Mouse (Mus musculus): Measurements from ENCODE around the gene Vac14. TPM values are rescaled to one million over a fixed set of nuclear protein-coding genes. Genes with fewer than 3 reads are reported as not detected.
A peak's percentile ranks its signal among the peaks of the same experiment; 100 is the strongest.

Gene Vac14
- 23.3 and 25.2 TPM in 2 replicates for polyA plus RNA-seq (2014; fragmentation: Nextera tagmentation; extraction: Ambion mirVana)

DNA sequence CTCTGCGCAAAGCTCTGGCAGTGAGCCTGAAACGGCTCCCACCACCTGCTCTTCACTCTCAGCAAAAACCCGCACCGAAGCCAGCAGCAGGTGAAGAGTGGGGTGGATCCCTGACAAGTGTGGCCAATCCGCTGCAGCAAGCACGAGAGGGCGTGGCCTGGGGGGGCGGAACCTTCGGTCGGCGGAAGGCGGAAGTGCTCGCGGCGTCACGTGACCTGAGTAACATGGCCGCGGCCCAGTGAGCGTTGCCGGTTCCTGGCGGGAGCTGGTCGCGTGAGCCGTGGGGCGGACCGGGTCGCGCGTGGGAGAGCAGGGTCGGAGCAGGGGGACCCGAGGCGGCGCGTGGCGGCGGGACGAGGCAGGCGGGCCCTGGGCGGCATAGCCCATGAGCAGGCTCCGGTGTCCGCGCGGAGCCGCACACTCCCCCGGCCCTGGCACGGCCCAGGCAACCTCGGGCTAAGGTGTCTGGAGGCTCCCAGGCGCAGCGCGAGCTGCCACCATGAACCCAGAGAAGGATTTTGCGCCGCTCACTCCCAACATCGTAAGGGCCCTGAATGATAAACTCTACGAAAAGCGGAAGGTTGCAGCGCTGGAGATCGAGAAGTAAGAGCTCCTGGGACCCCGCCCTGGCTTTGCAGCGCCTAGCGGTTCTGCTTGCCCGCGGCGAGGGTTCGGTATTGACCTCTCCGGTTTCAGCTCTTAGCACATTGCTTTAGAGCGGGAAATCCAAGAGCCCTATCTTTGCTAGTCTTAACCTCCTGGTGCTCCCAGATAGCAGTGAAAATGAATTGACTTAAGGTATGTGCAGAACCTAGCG, at the start of gene Vac14:
Gene Vac14 (plus strand): TSS at position 195 of the 817 bp plus-strand sequence.
- H3K27me3 ChIP-seq (ENCODE audit: insufficient read depth, low read length) = no peaks in the 10 kb centered on the region
- peak within 1 kb of the TSS; percentile 93 for H3K4me2 ChIP-seq
- TF ChIP-seq CTCF (IDR thresholded peaks at IDR 0.05; ENCODE audit: low read depth) = no peak
- H3K9me3 ChIP-seq (ENCODE audit: low read depth, low read length) = no peaks in the 10 kb centered on the region
- H3K4me1 ChIP-seq (ENCODE audit: insufficient read depth) = peaks cover 11% of the 10 kb centered on the region; the same call in 1 of the 2 replicates
- H3K36me3 ChIP-seq (ENCODE audit: insufficient read depth) = no peaks in the 10 kb centered on the region
- no peak within 1 kb of the TSS for H3K27ac ChIP-seq (ENCODE audit: low read depth)
- ATAC-seq (ENCODE audit: insufficient read depth) (peak; percentile 95), DNase-seq (peak; percentile 99)
- under 1% methylated on average over 67 of the region's 67 CpGs for WGBS
- H3K4me3 ChIP-seq (ENCODE audit: low read depth, low read length) = peak within 1 kb of the TSS; percentile 94
- H3K9ac ChIP-seq = peak within 1 kb of the TSS; percentile 70

DNA sequence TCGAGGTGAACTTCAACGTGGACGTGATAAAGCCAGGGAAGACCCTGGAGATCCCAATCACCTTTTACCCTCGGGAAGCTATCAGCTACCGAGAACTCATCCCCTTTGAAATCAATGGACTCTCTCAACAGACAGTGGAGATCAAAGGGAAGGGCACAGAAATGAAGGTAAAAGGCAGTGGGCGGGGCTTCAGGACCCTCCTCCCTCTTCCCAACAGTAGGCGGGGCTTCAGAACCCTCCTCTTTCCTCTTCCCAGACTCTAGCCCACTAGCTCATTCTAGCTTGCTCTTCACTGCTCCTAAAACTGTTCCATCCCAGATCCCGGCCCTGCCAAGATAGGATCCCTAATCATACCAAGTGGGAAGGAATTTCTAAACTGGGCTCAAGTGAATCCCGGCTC, 25.7 kb upstream of the Vac14 start:
- WGBS = 74% methylated on average over 9 of the region's 9 CpGs
- no peak for TF ChIP-seq CTCF (IDR thresholded peaks at IDR 0.05; ENCODE audit: low read depth)
- DNase-seq (no peak), ATAC-seq (ENCODE audit: insufficient read depth) (no peak)
- Histone ChIP-seq H3K9ac (no peak overlapping the region), H3K4me3 (ENCODE audit: low read depth, low read length) (no peak overlapping the region), H3K9me3 (ENCODE audit: low read depth, low read length) (no peaks in the 10 kb centered on the region), H3K27ac (ENCODE audit: low read depth) (no peak overlapping the region), H3K36me3 (ENCODE audit: insufficient read depth) (no peaks in the 10 kb centered on the region), H3K27me3 (ENCODE audit: insufficient read depth, low read length) (no peaks in the 10 kb centered on the region), H3K4me1 (ENCODE audit: insufficient read depth) (no peaks in the 10 kb centered on the region), H3K4me2 (no peak overlapping the region)

DNA sequence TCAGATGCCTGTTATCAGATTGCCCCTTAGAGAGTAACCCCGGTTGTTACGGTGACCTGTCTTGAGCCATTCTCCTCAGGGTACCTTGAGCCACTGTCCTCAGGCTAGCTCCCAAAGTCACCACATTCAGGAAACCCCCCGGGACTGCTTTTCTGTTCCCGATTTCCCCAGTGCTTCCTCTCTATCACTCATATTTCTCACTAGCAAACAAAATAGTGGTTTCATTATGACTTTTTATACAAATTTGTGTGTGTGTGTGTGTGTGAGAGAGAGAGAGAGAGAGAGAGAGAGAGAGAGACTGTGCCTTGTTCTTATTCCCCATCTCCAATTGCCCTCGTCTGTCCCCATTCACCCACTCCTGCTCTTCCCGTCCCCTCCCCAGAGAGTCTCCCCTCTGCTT, 24.2 kb upstream of the Vac14 start:
- H3K27ac ChIP-seq (ENCODE audit: low read depth) = no peak overlapping the region
- H3K9ac ChIP-seq = no peak overlapping the region
- H3K9me3 ChIP-seq (ENCODE audit: low read depth, low read length) = no peaks in the 10 kb centered on the region
- no peak for TF ChIP-seq CTCF (IDR thresholded peaks at IDR 0.05; ENCODE audit: low read depth)
- ATAC-seq (ENCODE audit: insufficient read depth) (no peak), DNase-seq (no peak)
- no peak overlapping the region for H3K4me3 ChIP-seq (ENCODE audit: low read depth, low read length)
- no peak overlapping the region for H3K4me2 ChIP-seq
- H3K4me1 ChIP-seq (ENCODE audit: insufficient read depth) = no peaks in the 10 kb centered on the region
- no peaks in the 10 kb centered on the region for H3K27me3 ChIP-seq (ENCODE audit: insufficient read depth, low read length)
- no peaks in the 10 kb centered on the region for H3K36me3 ChIP-seq (ENCODE audit: insufficient read depth)
- 70% methylated on average over 6 of the region's 6 CpGs for WGBS

DNA sequence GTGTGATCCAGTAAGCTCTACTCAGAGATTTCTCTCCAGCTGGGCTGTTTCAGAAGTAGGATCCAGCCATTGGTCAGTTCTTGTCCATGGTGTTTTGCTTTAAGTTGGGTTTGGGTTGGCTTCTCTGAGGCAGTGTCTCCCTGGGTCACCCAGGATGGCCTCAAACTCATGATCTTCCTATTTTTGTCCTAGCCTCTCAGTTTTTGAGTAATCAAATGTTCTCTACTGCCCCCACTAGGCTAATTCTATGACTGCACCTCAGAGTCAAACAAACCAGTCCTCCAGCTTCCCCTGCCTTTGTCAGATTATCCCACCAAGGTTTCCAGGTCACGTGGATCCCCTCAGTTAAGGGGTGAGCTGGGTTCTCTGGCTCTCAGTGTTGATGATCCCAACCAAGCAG, 13.8 kb upstream of the Vac14 start:
- H3K4me3 ChIP-seq (ENCODE audit: low read depth, low read length) = no peak overlapping the region
- H3K9ac ChIP-seq = no peak overlapping the region
- no peaks in the 10 kb centered on the region for H3K36me3 ChIP-seq (ENCODE audit: insufficient read depth)
- peak; percentile 53 for TF ChIP-seq CTCF (IDR thresholded peaks at IDR 0.05; ENCODE audit: low read depth)
- H3K4me2 ChIP-seq = no peak overlapping the region
- WGBS = 0% methylated on average over 1 of the region's 1 CpGs
- no peaks in the 10 kb centered on the region for H3K27me3 ChIP-seq (ENCODE audit: insufficient read depth, low read length)
- DNase-seq = peak; percentile 76
- no peak overlapping the region for H3K27ac ChIP-seq (ENCODE audit: low read depth)
- no peak for ATAC-seq (ENCODE audit: insufficient read depth)
- H3K9me3 ChIP-seq (ENCODE audit: low read depth, low read length) = no peaks in the 10 kb centered on the region
- no peaks in the 10 kb centered on the region for H3K4me1 ChIP-seq (ENCODE audit: insufficient read depth)

DNA sequence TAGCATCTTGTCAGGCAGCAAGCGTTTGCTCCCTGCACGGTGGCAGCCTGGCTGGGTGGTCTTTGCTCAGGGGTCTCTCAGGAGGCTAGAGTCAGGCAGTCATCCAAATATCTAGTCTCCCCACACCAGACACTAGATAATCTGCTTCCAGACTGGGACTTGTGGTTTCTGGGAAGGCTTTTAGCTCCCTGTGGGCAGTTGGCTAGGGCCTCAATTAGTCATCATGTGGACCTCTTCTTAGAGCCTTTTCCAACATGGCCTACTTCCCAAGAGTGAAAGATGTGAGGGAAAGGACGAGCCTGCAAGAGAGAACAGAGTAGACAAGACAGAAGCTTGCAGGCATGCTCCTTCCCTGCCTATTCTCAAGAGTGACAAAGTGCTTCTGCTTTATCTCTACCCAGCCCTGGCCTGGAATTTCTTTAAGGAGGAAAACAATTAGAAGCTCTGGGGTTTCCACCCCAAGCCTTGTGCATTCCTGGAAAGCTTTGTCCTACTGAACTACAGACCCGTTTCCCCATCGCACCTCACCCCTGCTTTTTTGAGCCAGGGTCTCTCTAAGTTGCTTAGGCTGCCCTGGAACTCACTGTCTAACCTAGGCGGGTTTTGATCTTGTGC, 12.9 kb upstream of the Vac14 start:
- 37% methylated on average over 6 of the region's 6 CpGs for WGBS

DNA sequence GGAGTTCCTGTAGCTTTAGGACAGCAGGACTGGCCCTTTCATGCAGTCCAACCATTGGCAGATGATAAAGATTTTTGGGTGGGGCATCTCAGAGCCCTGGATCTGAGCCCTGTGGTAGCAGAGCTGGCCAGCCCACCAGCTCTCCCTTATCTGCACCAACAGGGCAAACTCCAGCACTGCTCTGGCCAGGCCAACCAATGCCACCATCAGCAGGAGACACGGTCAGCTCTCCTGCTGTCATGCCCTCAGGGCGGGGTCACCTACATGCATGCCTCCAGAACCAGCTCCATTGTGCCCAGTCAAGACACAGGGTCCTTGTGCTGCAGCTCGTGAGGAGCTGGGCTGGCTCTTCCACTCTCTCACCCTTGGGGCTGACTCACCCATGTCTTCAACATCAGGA, 2.7 kb upstream of the Vac14 start:
- WGBS = 59% methylated on average over 3 of the region's 3 CpGs
- H3K27ac ChIP-seq (ENCODE audit: low read depth) = no peak overlapping the region
- H3K4me2 ChIP-seq = no peak overlapping the region
- peaks cover 11% of the 10 kb centered on the region; the same call in 1 of the 2 replicates for H3K4me1 ChIP-seq (ENCODE audit: insufficient read depth)
- ATAC-seq (ENCODE audit: insufficient read depth) = no peak
- H3K36me3 ChIP-seq (ENCODE audit: insufficient read depth) = no peaks in the 10 kb centered on the region
- no peaks in the 10 kb centered on the region for H3K27me3 ChIP-seq (ENCODE audit: insufficient read depth, low read length)
- H3K9ac ChIP-seq = no peak overlapping the region
- no peak for TF ChIP-seq CTCF (IDR thresholded peaks at IDR 0.05; ENCODE audit: low read depth)
- DNase-seq = no peak
- H3K4me3 ChIP-seq (ENCODE audit: low read depth, low read length) = no peak overlapping the region
- no peaks in the 10 kb centered on the region for H3K9me3 ChIP-seq (ENCODE audit: low read depth, low read length)

More for the DNA sequence above, 12.9 kb upstream of the Vac14 start:
- Histone ChIP-seq H3K27me3 (ENCODE audit: insufficient read depth, low read length) (no peaks in the 10 kb centered on the region), H3K27ac (ENCODE audit: low read depth) (no peak overlapping the region), H3K9me3 (ENCODE audit: low read depth, low read length) (no peaks in the 10 kb centered on the region), H3K9ac (no peak overlapping the region), H3K4me3 (ENCODE audit: low read depth, low read length) (no peak overlapping the region), H3K36me3 (ENCODE audit: insufficient read depth) (no peaks in the 10 kb centered on the region), H3K4me1 (ENCODE audit: insufficient read depth) (no peaks in the 10 kb centered on the region), H3K4me2 (no peak overlapping the region)
- no peak for TF ChIP-seq CTCF (IDR thresholded peaks at IDR 0.05; ENCODE audit: low read depth)
- ATAC-seq (ENCODE audit: insufficient read depth) (no peak), DNase-seq (no peak)

DNA sequence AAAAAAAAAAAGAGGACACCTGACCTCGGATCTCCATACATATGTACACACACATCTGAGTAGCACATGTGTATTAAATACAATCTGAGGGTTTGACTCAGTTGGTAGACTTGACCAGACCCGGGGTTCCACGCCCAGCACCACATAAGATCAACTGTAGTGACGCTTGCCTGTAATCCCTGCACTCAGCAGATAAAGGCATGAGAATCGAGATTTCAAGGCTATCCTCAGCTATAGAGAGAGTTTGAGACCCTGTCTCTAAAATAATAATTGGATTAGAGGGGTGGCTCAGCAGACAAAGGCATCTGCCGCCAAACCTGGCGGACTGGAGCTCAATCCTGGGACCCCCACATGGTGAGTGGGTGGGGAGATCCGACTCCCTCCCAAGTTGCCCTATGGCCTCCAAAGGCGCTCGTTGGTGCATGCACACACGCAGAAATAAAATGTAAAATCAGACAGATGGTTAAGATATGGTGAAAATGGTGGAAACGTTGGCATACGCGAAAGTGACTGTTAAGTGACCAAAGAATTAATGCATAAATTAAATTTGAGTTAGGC, 505 bp upstream of the Vac14 start:
- peaks cover 11% of the 10 kb centered on the region; the same call in 1 of the 2 replicates for H3K4me1 ChIP-seq (ENCODE audit: insufficient read depth)
- ATAC-seq (ENCODE audit: insufficient read depth) = peak; percentile 9; the same call in 1 of the 2 replicates
- WGBS = 25% methylated on average over 14 of the region's 14 CpGs

More for the DNA sequence above, 505 bp upstream of the Vac14 start:
- peak overlapping the region; percentile 93 for H3K4me2 ChIP-seq
- H3K27ac ChIP-seq (ENCODE audit: low read depth) = no peak overlapping the region
- H3K27me3 ChIP-seq (ENCODE audit: insufficient read depth, low read length) = no peaks in the 10 kb centered on the region
- peak overlapping the region; percentile 94 for H3K4me3 ChIP-seq (ENCODE audit: low read depth, low read length)
- H3K9ac ChIP-seq = peak overlapping the region; percentile 36
- H3K9me3 ChIP-seq (ENCODE audit: low read depth, low read length) = no peaks in the 10 kb centered on the region
- H3K36me3 ChIP-seq (ENCODE audit: insufficient read depth) = no peaks in the 10 kb centered on the region
- TF ChIP-seq CTCF (IDR thresholded peaks at IDR 0.05; ENCODE audit: low read depth) = no peak
- DNase-seq = no peak
